Mouse (Mus musculus): ENCODE data around the gene Apol9a. TPM values are rescaled to one million over a fixed set of nuclear protein-coding genes. Genes with fewer than 3 reads are reported as not detected.
"Not testable (repeated sequence)": the region's sequence is repeated elsewhere in the genome, so short reads cannot be mapped to it uniquely, and the experiment has no call there.

The Apol9a gene
- polyA plus RNA-seq (2014; fragmentation: Nextera tagmentation; extraction: Ambion mirVana) = 0.25 TPM in 1 of 2 replicates, not detected in the other

- 100% methylated on average over 1 of the region's 4 CpGs for WGBS
- not testable (repeated sequence) for H3K4me3 ChIP-seq (ENCODE audit: low read depth, low read length); H3K4me1 ChIP-seq (ENCODE audit: control insufficient read depth, insufficient read depth, low read length); H3K27ac ChIP-seq (ENCODE audit: low read length); ATAC-seq (ENCODE audit: insufficient number of reproducible peaks, insufficient read depth, low FRiP score, low read depth); H3K4me2 ChIP-seq (replicated peaks; ENCODE audit: low read depth, low read length); H3K36me3 ChIP-seq (ENCODE audit: control insufficient read depth, insufficient read depth, low read length); H3K27me3 ChIP-seq (ENCODE audit: control insufficient read depth, insufficient read depth, low read length); H3K9ac ChIP-seq (replicated peaks; ENCODE audit: low read depth, low read length); H3K9me3 ChIP-seq (ENCODE audit: control insufficient read depth, low read depth, low read length)
These were observed at the start of gene Apol9a for GRCm38 (mm10) chr15:77411035-77411434. Gene Apol9a (minus strand): TSS chr15:77411135.

GRCm38 (mm10) chr15:77449927-77450326 lies 39.0 kb upstream of the Apol9a start:
- not testable (repeated sequence) for H3K4me2 ChIP-seq (replicated peaks; ENCODE audit: low read depth, low read length); H3K9me3 ChIP-seq (ENCODE audit: control insufficient read depth, low read depth, low read length); H3K9ac ChIP-seq (replicated peaks; ENCODE audit: low read depth, low read length); H3K4me1 ChIP-seq (ENCODE audit: control insufficient read depth, insufficient read depth, low read length); ATAC-seq (ENCODE audit: insufficient number of reproducible peaks, insufficient read depth, low FRiP score, low read depth); H3K27me3 ChIP-seq (ENCODE audit: control insufficient read depth, insufficient read depth, low read length); H3K36me3 ChIP-seq (ENCODE audit: control insufficient read depth, insufficient read depth, low read length); H3K27ac ChIP-seq (ENCODE audit: low read length); H3K4me3 ChIP-seq (ENCODE audit: low read depth, low read length)
- 47% methylated on average over 10 of the region's 10 CpGs for WGBS

GRCm38 (mm10) chr15:77447392-77447791 lies 36.5 kb upstream of the Apol9a start, which contains the start of gene Apol7b:
Gene Apol7b (minus strand): TSS chr15:77447492.
- not testable (repeated sequence) for H3K4me2 ChIP-seq (replicated peaks; ENCODE audit: low read depth, low read length); H3K4me1 ChIP-seq (ENCODE audit: control insufficient read depth, insufficient read depth, low read length); H3K27me3 ChIP-seq (ENCODE audit: control insufficient read depth, insufficient read depth, low read length); H3K27ac ChIP-seq (ENCODE audit: low read length); H3K4me3 ChIP-seq (ENCODE audit: low read depth, low read length); H3K9ac ChIP-seq (replicated peaks; ENCODE audit: low read depth, low read length); H3K9me3 ChIP-seq (ENCODE audit: control insufficient read depth, low read depth, low read length); H3K36me3 ChIP-seq (ENCODE audit: control insufficient read depth, insufficient read depth, low read length); ATAC-seq (ENCODE audit: insufficient number of reproducible peaks, insufficient read depth, low FRiP score, low read depth)
- WGBS = 91% methylated on average over 2 of the region's 2 CpGs

GRCm38 (mm10) chr15:77445668-77446067 lies 34.7 kb upstream of the Apol9a start:
- WGBS = 58% methylated on average over 1 of the region's 1 CpGs
- H3K4me3 ChIP-seq (ENCODE audit: low read depth, low read length) = not testable (repeated sequence)

GRCm38 (mm10) chr15:77444746-77445145 lies 33.8 kb upstream of the Apol9a start:
- ATAC-seq (ENCODE audit: insufficient number of reproducible peaks, insufficient read depth, low FRiP score, low read depth) = not testable (repeated sequence)

More at GRCm38 (mm10) chr15:77445668-77446067, 34.7 kb upstream of the Apol9a start:
- ATAC-seq (ENCODE audit: insufficient number of reproducible peaks, insufficient read depth, low FRiP score, low read depth); H3K27ac ChIP-seq (ENCODE audit: low read length); H3K4me1 ChIP-seq (ENCODE audit: control insufficient read depth, insufficient read depth, low read length); H3K27me3 ChIP-seq (ENCODE audit: control insufficient read depth, insufficient read depth, low read length); H3K4me2 ChIP-seq (replicated peaks; ENCODE audit: low read depth, low read length); H3K36me3 ChIP-seq (ENCODE audit: control insufficient read depth, insufficient read depth, low read length); H3K9ac ChIP-seq (replicated peaks; ENCODE audit: low read depth, low read length); H3K9me3 ChIP-seq (ENCODE audit: control insufficient read depth, low read depth, low read length): not testable (repeated sequence)

DNA sequence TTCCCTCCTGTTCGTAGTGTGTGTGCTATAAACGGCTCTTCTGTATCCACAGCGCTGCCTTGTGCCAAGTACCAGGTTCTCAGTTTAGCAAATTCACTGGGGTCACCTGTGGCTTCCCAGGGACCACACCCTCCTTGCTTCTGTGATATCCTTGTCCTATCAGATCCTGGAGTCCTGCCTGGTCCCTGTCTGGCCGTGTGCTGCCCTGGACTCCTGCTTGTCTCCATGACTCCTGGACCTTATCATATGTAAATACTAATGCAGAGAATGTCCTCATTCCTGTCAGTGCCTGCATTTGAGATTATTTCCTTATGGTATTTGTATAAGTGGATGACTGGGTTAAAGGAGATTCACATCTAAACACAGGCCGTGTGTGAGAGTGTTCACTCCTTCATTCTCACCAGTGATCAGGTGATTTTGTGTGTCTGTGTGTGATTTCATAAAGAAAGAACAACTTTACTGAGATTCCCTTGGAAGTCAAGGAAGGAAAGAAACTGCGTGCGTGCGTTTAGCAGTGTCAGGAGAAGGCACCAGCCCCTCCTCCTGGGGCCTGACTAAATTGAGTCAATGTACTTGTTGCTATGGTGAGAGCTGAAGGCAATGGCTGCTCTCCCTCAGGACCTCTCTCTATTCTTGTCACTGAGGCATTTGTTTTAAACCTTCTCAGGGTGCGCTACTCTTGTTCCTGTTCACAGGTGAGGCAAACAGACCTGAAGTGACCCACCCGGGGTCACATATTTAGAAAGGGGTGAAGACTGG lies 17.9 kb upstream of the Apol9a start:
- not testable (repeated sequence) for H3K27me3 ChIP-seq (ENCODE audit: control insufficient read depth, insufficient read depth, low read length); H3K9ac ChIP-seq (replicated peaks; ENCODE audit: low read depth, low read length); H3K4me2 ChIP-seq (replicated peaks; ENCODE audit: low read depth, low read length); H3K36me3 ChIP-seq (ENCODE audit: control insufficient read depth, insufficient read depth, low read length); ATAC-seq (ENCODE audit: insufficient number of reproducible peaks, insufficient read depth, low FRiP score, low read depth); H3K4me3 ChIP-seq (ENCODE audit: low read depth, low read length); H3K27ac ChIP-seq (ENCODE audit: low read length); H3K9me3 ChIP-seq (ENCODE audit: control insufficient read depth, low read depth, low read length); H3K4me1 ChIP-seq (ENCODE audit: control insufficient read depth, insufficient read depth, low read length)
- WGBS = 45% methylated on average over 8 of the region's 10 CpGs

More at GRCm38 (mm10) chr15:77444746-77445145, 33.8 kb upstream of the Apol9a start:
- not testable (repeated sequence) for H3K4me1 ChIP-seq (ENCODE audit: control insufficient read depth, insufficient read depth, low read length); H3K36me3 ChIP-seq (ENCODE audit: control insufficient read depth, insufficient read depth, low read length); H3K9ac ChIP-seq (replicated peaks; ENCODE audit: low read depth, low read length); H3K4me2 ChIP-seq (replicated peaks; ENCODE audit: low read depth, low read length); H3K4me3 ChIP-seq (ENCODE audit: low read depth, low read length); H3K27ac ChIP-seq (ENCODE audit: low read length); H3K9me3 ChIP-seq (ENCODE audit: control insufficient read depth, low read depth, low read length); H3K27me3 ChIP-seq (ENCODE audit: control insufficient read depth, insufficient read depth, low read length)
- 85% methylated on average over 8 of the region's 8 CpGs for WGBS

GRCm38 (mm10) chr15:77422925-77423324 lies 12.0 kb upstream of the Apol9a start:
- not testable (repeated sequence) for H3K9ac ChIP-seq (replicated peaks; ENCODE audit: low read depth, low read length); H3K36me3 ChIP-seq (ENCODE audit: control insufficient read depth, insufficient read depth, low read length); H3K9me3 ChIP-seq (ENCODE audit: control insufficient read depth, low read depth, low read length); ATAC-seq (ENCODE audit: insufficient number of reproducible peaks, insufficient read depth, low FRiP score, low read depth); H3K4me1 ChIP-seq (ENCODE audit: control insufficient read depth, insufficient read depth, low read length); H3K4me3 ChIP-seq (ENCODE audit: low read depth, low read length); H3K27ac ChIP-seq (ENCODE audit: low read length); H3K27me3 ChIP-seq (ENCODE audit: control insufficient read depth, insufficient read depth, low read length); H3K4me2 ChIP-seq (replicated peaks; ENCODE audit: low read depth, low read length)
- 71% methylated on average over 3 of the region's 7 CpGs for WGBS

- no CpG with 5 or more reads among the region's 3 CpGs for WGBS
- H3K9me3 ChIP-seq (ENCODE audit: control insufficient read depth, low read depth, low read length); H3K27me3 ChIP-seq (ENCODE audit: control insufficient read depth, insufficient read depth, low read length); H3K27ac ChIP-seq (ENCODE audit: low read length); H3K4me1 ChIP-seq (ENCODE audit: control insufficient read depth, insufficient read depth, low read length); H3K4me3 ChIP-seq (ENCODE audit: low read depth, low read length); ATAC-seq (ENCODE audit: insufficient number of reproducible peaks, insufficient read depth, low FRiP score, low read depth); H3K9ac ChIP-seq (replicated peaks; ENCODE audit: low read depth, low read length); H3K36me3 ChIP-seq (ENCODE audit: control insufficient read depth, insufficient read depth, low read length); H3K4me2 ChIP-seq (replicated peaks; ENCODE audit: low read depth, low read length): not testable (repeated sequence)
These were observed 8.7 kb upstream of the Apol9a start for GRCm38 (mm10) chr15:77419657-77420056.

Measured in stomach, embryonic 14.5 days (tissue).